Mouse (Mus musculus) lung, embryonic 16.5 days (tissue): ENCODE results near the gene Mecr. TPM values are rescaled to one million over a fixed set of nuclear protein-coding genes. Genes with fewer than 3 reads are reported as not detected.
A peak's percentile ranks its signal among the peaks of the same experiment; 100 is the strongest.

ENCODE experiments used
- ATAC-seq: fragments of 200-750 bp; cut with Nextera tagmentation; 2 replicates; pipeline ENCODE4 v1.8.0; 2017; ENCODE audit warnings: low read depth, mild to moderate bottlenecking, moderate library complexity
- H3K27ac ChIP-seq: fragments of 300-500 bp; sonication (generic); 2 replicates; pipeline ENCODE4 v1.5.1; 2014; ENCODE audit warnings: mild to moderate bottlenecking, control low read depth, low read length
- H3K27me3 ChIP-seq: fragments of 300-500 bp; sonication (generic); 2 replicates; pipeline ENCODE4 v1.6.1; 2014; ENCODE audit warnings: low read depth, low read length, mixed read lengths; ENCODE audit not compliant: control insufficient read depth, insufficient read depth
- H3K36me3 ChIP-seq: fragments of 300-500 bp; sonication (generic); 2 replicates; pipeline ENCODE4 v1.6.1; 2014; ENCODE audit warnings: low read length; ENCODE audit not compliant: control insufficient read depth, insufficient read depth
- H3K4me1 ChIP-seq: fragments of 300-500 bp; sonication (generic); replicated peaks from 2 replicates; pipeline ENCODE4 v1.6.1; 2014; ENCODE audit warnings: low read length, mixed read lengths; ENCODE audit not compliant: control insufficient read depth, insufficient read depth
- H3K4me2 ChIP-seq: fragments of 300-500 bp; sonication (generic); 2 replicates; pipeline ENCODE4 v1.6.1; 2014; ENCODE audit warnings: low read depth, low read length, control low read depth
- H3K4me3 ChIP-seq: fragments of 300-500 bp; sonication (generic); 2 replicates; pipeline ENCODE4 v1.5.1; 2014; ENCODE audit warnings: mild to moderate bottlenecking, low read length, control low read depth
- H3K9ac ChIP-seq: fragments of 300-500 bp; sonication (generic); 2 replicates; pipeline ENCODE4 v1.6.1; 2014; ENCODE audit warnings: low read length, control low read depth
- H3K9me3 ChIP-seq: fragments of 300-500 bp; sonication (generic); 2 replicates; pipeline ENCODE4 v1.6.1; 2016; ENCODE audit warnings: low read length; ENCODE audit not compliant: control insufficient read depth
- WGBS: fragments of 180-500 bp; shearing (Covaris S2); extraction: QIAGEN DNeasy Blood & Tissue Kit; methylation state at CpG from one replicate; pipeline ENCODE4 v1.1.7; 2014; 5-methylcytosine and 5-hydroxymethylcytosine counted together
- polyA plus RNA-seq: library from polyadenylated mRNA; unstranded; fragments of >200 nt; fragmentation: Nextera tagmentation; extraction: Ambion mirVana; gene quantifications from 2 replicates; pipeline ENCODE4 v1.2.1, GENCODE M21; 2015

The Mecr gene
- polyA plus RNA-seq, 1 experiment from 2014 or later: 38.6 TPM

DNA sequence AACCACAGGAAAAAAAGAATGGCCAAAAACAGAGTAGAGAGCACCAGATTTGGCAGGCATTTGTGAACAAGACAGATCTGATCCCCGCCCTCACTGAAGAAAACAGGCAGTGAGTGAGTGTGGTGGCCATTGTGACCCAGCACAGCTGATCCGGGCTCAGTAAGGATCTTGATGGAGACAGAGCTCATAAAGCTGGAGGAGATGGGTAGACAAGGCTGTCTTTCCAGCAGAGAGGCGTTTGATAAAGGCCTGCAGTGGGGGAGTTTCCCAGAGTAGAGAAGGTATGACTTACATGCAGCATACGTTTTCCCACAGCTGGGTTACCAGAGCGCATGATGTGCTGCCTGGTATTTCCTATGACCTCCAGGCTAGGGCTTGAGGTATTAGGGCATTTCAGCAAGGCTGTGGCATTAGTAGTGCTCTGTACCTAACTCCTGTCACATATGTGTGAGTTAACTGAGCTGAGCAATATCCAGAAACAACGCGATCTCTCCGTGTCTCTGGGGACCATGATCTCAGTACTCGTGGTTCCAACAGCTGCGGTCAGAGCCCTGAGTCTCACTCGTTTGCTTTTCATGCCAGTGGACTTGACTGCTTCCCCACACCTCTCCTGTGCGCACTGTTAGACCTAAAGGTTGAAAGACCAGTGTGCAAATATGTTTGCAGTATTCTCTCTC is 55.4 kb downstream of the Mecr start:
- no peak for ATAC-seq
- no peak overlapping the region for H3K27ac ChIP-seq
- 88% methylated on average over 12 of the region's 12 CpGs for WGBS

GRCm38 (mm10) chr4:131899180-131899554 is 55.9 kb downstream of the Mecr start:
- no peak overlapping the region for H3K27ac ChIP-seq
- no peaks in the 10 kb centered on the region for H3K4me1 ChIP-seq
- whole genome bisulfite sequencing: 75% methylated on average over 6 of the region's 6 CpGs
- H3K4me3 ChIP-seq: no peak overlapping the region
- H3K36me3 ChIP-seq: peaks cover 54% of the 10 kb centered on the region
- H3K27me3 ChIP-seq: no peaks in the 10 kb centered on the region
- no peak overlapping the region for H3K9ac ChIP-seq
- no peak for ATAC-seq
- H3K4me2 ChIP-seq: no peak overlapping the region
- no peaks in the 10 kb centered on the region for H3K9me3 ChIP-seq

More for the DNA sequence above, 55.4 kb downstream of the Mecr start:
- Histone ChIP-seq H3K4me2 (no peak overlapping the region), H3K4me3 (no peak overlapping the region), H3K36me3 (peaks cover 59% of the 10 kb centered on the region), H3K9me3 (no peaks in the 10 kb centered on the region), H3K27me3 (no peaks in the 10 kb centered on the region), H3K4me1 (no peaks in the 10 kb centered on the region), H3K9ac (no peak overlapping the region)

GRCm38 (mm10) chr4:131901090-131901489 is 57.8 kb downstream of the Mecr start:
- WGBS: 86% methylated on average over 15 of the region's 15 CpGs
- Histone ChIP-seq H3K9me3 (no peaks in the 10 kb centered on the region), H3K4me3 (no peak overlapping the region), H3K9ac (no peak overlapping the region), H3K36me3 (peaks cover 48% of the 10 kb centered on the region), H3K4me1 (no peaks in the 10 kb centered on the region), H3K27me3 (no peaks in the 10 kb centered on the region), H3K4me2 (no peak overlapping the region), H3K27ac (no peak overlapping the region)
- ATAC-seq: no peak

GRCm38 (mm10) chr4:131904478-131904877 is 61.2 kb downstream of the Mecr start:
- no peaks in the 10 kb centered on the region for H3K9me3 ChIP-seq
- WGBS: 57% methylated on average over 8 of the region's 8 CpGs
- no peak overlapping the region for H3K9ac ChIP-seq
- H3K27ac ChIP-seq: no peak overlapping the region
- H3K4me3 ChIP-seq: no peak overlapping the region
- peaks cover 2% of the 10 kb centered on the region; the same call in 1 of the 2 replicates for H3K4me1 ChIP-seq
- no peaks in the 10 kb centered on the region for H3K27me3 ChIP-seq
- ATAC-seq: peak; percentile 49; the same call in 1 of the 2 replicates
- peaks cover 29% of the 10 kb centered on the region for H3K36me3 ChIP-seq
- no peak overlapping the region for H3K4me2 ChIP-seq

DNA sequence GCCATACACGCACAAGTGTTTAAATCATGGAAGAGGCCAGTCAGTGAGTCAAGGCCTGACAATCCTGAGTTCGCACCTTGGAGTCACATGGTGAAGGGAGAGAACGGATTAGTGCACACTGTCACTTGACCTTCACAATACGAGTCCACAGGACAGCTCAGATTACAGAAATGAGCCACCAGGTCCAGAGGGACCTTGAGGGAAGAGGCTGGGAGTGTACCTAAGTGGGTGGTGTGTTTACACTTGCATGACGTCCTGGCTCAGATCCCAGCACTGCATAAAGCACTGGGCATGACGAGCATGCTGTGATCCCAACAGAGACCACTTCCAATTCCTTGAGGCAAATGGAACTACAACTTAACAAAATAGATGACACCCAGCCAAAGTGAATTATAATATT is 63.2 kb downstream of the Mecr start:
- H3K4me3 ChIP-seq: no peak overlapping the region
- H3K4me1 ChIP-seq: peaks cover 11% of the 10 kb centered on the region
- no peaks in the 10 kb centered on the region for H3K9me3 ChIP-seq
- no peak overlapping the region for H3K4me2 ChIP-seq
- no peak overlapping the region for H3K27ac ChIP-seq
- no peak overlapping the region for H3K9ac ChIP-seq
- peak; percentile 66 for ATAC-seq
- peaks cover 9% of the 10 kb centered on the region for H3K36me3 ChIP-seq
- 31% methylated on average over 6 of the region's 6 CpGs for WGBS
- H3K27me3 ChIP-seq: no peaks in the 10 kb centered on the region

DNA sequence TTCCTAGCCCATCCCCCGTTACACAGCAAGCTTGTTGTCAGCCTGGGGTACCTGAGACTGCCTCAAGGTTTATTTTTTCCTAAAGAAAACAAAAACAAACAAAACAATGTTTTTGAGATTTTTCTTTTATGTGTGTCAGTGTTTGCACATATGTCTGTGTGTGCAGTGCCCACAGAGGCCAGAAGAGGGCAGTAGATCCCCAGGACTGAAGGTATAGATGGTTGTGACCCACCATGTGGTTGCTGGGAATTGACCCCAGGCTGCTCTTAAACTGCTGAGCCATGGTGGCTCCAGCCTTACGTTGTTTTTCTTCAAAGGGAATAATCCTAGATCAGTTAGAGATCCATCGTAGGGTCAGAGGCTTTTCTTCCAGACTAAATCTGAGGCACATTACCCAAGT is 64.6 kb downstream of the Mecr start:
- H3K9ac ChIP-seq: no peak overlapping the region
- H3K9me3 ChIP-seq: no peaks in the 10 kb centered on the region
- ATAC-seq: no peak
- no peak overlapping the region for H3K27ac ChIP-seq
- H3K27me3 ChIP-seq: peaks cover under 1% of the 10 kb centered on the region
- H3K4me3 ChIP-seq: no peak overlapping the region
- no peak overlapping the region for H3K4me2 ChIP-seq
- H3K36me3 ChIP-seq: no peaks in the 10 kb centered on the region; the same call in 1 of the 2 replicates
- peaks cover 11% of the 10 kb centered on the region for H3K4me1 ChIP-seq
- 85% methylated on average over 3 of the region's 3 CpGs for WGBS

DNA sequence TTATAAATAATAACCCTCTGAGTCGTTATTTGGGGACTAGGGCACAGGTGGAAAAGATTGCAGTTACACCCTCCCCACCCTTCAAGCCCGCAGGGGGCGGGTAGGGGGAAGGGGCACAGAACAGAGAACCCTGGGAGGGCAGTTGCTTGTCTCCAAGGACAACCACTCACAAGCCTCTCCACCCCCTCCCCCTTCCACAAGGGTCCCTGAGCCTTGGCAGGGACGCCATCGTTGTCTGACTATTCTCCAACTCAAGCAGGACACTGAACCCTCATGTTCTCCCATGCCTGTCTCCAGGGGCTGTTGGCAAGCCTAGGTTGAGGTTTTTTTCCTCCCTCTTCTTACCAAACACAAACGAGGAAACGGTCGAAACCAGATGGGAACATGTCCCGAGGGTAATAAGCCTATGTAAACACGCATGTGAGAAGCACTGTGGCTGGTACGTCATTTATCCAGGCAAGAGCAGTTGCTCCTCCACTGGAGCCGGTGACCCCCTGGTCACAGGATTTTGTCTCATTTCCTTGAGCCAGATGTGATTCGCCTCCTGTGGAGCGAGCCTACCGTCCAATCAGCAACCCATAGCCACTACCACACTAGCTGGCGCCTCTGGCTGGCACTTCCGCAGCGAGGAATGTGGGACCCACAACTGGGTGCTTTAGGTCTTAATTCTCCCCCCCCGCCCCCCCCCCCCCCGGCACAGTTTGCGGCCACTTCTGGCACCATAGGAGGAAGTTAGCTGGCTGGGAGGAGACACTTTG is 67.1 kb downstream of the Mecr start:
- peak overlapping the region; percentile 35 for H3K4me2 ChIP-seq
- ATAC-seq: peak; percentile 36
- peak overlapping the region; percentile 1; the same call in 1 of the 2 replicates for H3K4me3 ChIP-seq
- no peaks in the 10 kb centered on the region for H3K9me3 ChIP-seq
- peaks cover 18% of the 10 kb centered on the region for H3K4me1 ChIP-seq
- H3K36me3 ChIP-seq: no peaks in the 10 kb centered on the region
- 3% methylated on average over 18 of the region's 21 CpGs for WGBS
- peaks cover 14% of the 10 kb centered on the region for H3K27me3 ChIP-seq
- no peak overlapping the region for H3K27ac ChIP-seq
- 0 out of 2 replicates have a peak overlapping the region, but pooled peaks have one; percentile 6 for H3K9ac ChIP-seq

DNA sequence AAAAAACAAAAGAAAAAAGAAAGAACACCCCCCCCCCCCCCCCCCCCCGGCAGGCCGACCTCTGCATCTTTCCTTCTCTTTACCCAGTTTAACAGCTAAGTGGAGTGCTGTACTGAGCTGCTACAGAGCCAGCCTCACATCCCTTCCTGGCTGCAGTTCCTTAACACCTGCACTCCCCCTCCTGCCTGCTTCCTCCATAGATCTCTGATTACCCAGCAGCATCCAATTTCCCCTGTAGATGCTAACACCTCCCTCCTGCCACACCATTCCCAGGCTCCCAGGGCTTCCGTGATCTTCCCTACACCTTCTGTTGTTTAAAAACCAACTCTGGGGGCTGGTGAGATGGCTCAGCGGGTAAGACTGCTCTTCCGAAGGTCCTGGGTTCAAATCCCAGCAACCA is 68.3 kb downstream of the Mecr start:
- Histone ChIP-seq H3K27ac (no peak overlapping the region), H3K9ac (no peak overlapping the region), H3K4me2 (no peak overlapping the region), H3K36me3 (no peaks in the 10 kb centered on the region), H3K27me3 (peaks cover 24% of the 10 kb centered on the region), H3K4me1 (peaks cover 17% of the 10 kb centered on the region), H3K4me3 (no peak overlapping the region), H3K9me3 (no peaks in the 10 kb centered on the region)
- ATAC-seq: no peak
- WGBS: 40% methylated on average over 4 of the region's 5 CpGs

DNA sequence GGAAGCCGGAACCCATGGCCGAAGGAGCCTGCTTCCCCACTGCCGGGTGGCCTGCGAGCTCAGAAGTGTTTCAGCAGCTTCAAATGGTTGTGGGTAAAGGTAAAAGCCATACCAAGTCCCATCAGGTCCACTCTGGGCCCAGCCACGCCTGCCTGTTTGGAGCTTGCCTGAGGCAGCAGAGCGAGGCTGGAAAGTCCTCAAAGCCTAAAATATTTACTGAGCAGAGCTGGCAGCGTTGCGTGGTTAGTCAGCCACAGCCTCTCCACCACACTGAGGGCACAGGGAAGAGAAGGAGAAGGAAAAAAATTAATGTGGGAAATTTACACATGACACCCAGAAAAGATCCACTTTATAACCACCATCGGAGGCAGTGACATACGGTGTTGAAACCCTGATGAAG is 70.3 kb downstream of the Mecr start:
- H3K4me3 ChIP-seq: no peak overlapping the region
- H3K36me3 ChIP-seq: no peaks in the 10 kb centered on the region
- no peak for ATAC-seq
- no peak overlapping the region for H3K4me2 ChIP-seq
- no peak overlapping the region for H3K9ac ChIP-seq
- peaks cover 18% of the 10 kb centered on the region for H3K4me1 ChIP-seq
- H3K27me3 ChIP-seq: peaks cover 36% of the 10 kb centered on the region
- 47% methylated on average over 10 of the region's 10 CpGs for WGBS
- no peak overlapping the region for H3K27ac ChIP-seq
- H3K9me3 ChIP-seq: no peaks in the 10 kb centered on the region
